Mouse (Mus musculus) cortical plate, adult 2 months (tissue): ENCODE measurements around the gene Faf1.

Experiments used
- CTCF ChIP-seq: fragments of 200-500 bp; IDR thresholded peaks from 2 replicates; pipeline ENCODE4 v1.5.1; 2011; ENCODE audit warnings: mild to moderate bottlenecking, control low read depth, low read length; ENCODE audit not compliant: insufficient read depth; ENCODE audit errors: extremely low read depth
- POLR2A ChIP-seq: fragments of 200-500 bp; IDR thresholded peaks from 2 replicates; pipeline ENCODE4 v1.6.1; 2011; ENCODE audit warnings: mild to moderate bottlenecking, low read length, control low read depth; ENCODE audit not compliant: insufficient read depth; ENCODE audit errors: extremely low read depth

- no peak for TF ChIP-seq CTCF
- no peak for TF ChIP-seq POLR2A
Observed at GRCm38 (mm10) chr4:109815161-109815560, 138.8 kb downstream of the Faf1 start.
